Mouse (Mus musculus) heart, postnatal 36 days (tissue): ENCODE data around the gene Ugt2b1. TPM values are rescaled to one million over a fixed set of nuclear protein-coding genes. Genes with fewer than 3 reads are reported as not detected.
"Not testable (repeated sequence)": the region's sequence is repeated elsewhere in the genome, so short reads cannot be mapped to it uniquely, and the experiment has no call there.

ENCODE experiments used
- DNase-seq, 2 experiments: peaks; one replicate each; pipeline ENCODE4 v3.0.0; 2021 to 2022
- intact Hi-C: fragments of 180-260 bp; cut with DNase I; formaldehyde crosslinking; loops from one replicate; pipeline ENCODE4 v1.15.1; 2025
- total RNA-seq, 2 experiments: library from RNA; stranded (reverse); gene quantifications; 2 replicates each; pipeline ENCODE4 v1.2.3; 2021

Ugt2b1 gene
- not detected for total RNA-seq

DNA sequence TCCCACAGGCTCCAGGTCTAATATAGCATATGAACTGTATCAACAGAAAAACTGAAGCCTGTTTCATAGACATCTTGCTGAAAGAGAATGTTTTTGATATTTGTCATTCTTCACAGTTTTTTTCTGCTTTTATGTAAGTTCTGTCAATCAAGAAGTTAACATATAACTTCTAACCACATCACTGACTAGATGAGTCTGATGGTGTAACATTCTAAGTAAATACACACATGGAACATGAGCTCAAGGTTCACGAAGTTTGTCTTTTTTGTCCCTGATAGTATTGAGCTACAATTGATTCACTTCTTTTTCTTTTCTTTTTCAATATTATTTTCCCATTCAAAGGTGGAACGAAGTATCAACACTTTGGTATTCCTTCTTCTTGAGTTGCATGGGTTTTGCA, at the start of gene Ugt2b1:
Ugt2b1 (minus strand) TSS at position 105 of the 400 bp plus-strand sequence.
- no peak for DNase-seq
- intact Hi-C loops, result no loop called here

DNA sequence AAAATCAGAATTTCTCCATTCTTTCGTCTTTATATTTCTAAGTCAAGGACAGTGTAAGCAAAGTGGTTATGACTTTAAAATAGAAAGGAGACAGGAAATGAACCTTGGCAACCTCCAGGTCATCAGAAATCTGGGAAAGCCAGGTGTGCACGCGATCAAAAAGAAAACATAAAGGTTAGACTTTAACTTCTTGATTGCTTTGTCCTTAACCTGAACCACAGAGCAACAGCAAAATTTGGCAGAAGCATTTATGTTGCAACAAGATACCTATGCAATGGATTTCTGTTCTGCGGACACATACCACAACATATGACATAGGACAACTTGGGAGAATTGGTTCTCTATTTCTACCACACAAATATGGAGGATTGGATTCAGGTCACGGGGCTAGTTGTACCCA, 40.9 kb upstream of the Ugt2b1 start:
- DNase-seq, intact Hi-C loops: not testable (repeated sequence)

DNA sequence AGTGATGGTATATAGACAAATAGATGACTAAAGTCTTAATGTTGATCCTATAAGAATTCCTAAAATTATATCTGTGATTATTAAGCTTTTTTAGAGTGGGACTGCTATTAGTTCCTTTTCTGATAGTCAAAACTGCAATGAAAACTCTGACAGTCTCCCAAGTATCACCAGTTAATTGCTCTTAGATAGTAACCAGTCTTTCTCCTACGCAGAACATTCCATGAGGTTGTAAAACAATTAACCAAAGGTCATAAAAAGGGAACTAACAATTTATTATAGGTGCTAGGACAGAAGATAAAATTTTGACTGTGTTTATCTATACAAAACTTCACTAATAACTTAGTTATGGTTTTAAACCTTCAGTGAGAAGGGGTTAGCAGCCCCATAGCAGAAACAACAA, 36.5 kb upstream of the Ugt2b1 start:
- DNase-seq, intact Hi-C loops: not testable (repeated sequence)

DNA sequence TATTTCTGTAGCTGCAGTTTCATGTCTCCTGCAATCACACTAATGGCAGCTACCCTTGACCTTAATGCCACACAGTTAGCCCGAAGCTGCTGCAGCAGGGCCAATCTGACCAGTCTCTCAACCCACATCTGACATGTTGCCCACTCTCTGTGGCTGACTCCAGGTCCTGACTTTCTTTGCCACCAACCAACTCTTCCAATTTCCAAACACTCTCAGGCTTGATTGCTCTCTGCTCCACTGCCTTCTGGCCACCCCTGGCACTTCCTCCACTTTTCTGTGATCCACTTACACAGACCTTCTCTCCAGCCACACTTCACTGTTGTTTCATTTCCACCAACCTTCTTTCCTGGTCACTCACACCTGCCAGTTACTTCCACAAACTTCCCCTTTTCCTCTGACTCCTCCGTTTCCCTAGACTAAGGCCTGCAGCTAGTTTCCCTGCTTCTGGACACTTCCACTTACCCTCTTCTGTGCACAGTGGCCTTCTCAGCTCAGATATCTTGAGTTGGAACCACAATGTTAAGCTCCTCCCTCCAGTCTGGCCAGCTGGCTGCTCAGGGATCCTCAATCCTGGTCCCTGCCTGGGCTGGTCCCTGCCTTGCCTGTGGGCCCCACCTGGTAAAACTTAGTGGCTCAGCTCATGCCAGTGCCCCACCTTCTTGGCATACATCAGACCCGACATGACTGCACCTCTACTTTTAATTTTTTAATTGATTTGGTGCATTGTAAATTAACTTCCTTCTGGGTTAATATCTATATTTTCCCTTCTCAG, 35.4 kb upstream of the Ugt2b1 start:
- intact Hi-C loops, result no loop called here
- no peak for DNase-seq

DNA sequence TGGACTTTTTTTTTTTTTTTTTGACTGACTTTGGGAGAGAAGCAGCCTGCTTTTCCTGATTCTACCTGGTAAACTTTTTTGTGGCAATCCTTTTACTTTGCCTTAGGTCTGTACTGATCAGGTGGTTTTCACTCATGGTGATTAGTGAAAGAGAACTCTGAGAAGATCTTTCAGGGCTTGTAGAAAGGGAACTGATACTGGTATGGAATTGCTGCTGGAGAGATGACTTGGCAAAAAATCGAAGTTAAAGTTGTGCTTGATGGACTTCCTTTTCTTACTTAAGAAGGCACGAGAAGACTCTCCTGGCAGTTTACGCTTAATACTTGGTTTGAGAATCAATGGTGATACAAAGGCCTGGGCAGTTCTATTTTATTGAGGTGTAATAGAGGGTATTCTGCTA, 34.2 kb upstream of the Ugt2b1 start:
- DNase-seq, result no peak

DNA sequence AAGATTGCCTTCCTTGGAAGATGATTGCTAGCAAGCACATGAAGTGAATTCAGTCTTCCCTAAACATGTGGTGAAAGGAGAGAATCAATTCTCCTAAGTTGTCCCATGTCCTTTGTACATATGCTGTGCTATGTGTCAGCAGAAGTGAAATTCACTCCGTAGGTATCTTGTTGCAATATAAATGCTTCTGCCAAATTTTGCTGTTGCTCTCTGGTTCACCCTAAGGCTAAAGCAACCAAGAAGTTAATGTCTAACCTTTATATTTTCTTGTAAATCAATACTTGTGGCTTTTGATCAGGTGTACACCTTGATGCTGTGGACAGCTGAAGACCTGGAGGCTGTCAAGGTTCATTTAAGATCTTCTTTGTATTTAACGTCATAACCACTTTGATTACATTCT, 15.8 kb upstream of the Ugt2b1 start:
- DNase-seq, result no peak
- intact Hi-C loops, result no loop called here

More for the DNA sequence above, 34.2 kb upstream of the Ugt2b1 start:
- intact Hi-C loops, result no loop called here

DNA sequence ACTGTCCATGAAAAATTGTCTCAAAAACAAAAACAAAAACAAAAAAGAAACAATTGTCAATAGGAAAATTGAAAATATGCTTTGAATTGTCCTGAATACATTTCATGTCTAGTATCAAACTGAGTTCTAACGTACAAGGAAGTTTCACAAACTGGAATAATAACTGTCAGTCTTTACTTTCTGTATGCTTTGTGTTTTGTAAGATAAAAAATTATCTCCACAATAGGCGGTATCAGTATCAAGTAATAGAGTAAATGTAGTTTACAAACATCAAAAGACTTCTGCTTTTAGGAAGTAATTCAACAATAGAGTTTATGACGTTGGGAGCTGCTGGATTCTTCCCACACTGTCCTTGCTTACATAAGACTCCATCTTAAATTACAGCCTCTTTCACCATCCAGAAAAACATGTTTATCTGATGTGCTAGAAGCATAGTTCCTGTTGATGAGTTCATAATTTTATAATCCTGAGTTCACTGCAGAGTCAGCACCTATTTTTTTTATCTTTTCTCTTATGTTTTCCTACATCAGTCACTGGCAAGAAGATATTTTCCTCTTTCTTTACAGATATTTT, 5.6 kb downstream of the Ugt2b1 start:
- DNase-seq, result no peak
- intact Hi-C loops, result no loop called here

DNA sequence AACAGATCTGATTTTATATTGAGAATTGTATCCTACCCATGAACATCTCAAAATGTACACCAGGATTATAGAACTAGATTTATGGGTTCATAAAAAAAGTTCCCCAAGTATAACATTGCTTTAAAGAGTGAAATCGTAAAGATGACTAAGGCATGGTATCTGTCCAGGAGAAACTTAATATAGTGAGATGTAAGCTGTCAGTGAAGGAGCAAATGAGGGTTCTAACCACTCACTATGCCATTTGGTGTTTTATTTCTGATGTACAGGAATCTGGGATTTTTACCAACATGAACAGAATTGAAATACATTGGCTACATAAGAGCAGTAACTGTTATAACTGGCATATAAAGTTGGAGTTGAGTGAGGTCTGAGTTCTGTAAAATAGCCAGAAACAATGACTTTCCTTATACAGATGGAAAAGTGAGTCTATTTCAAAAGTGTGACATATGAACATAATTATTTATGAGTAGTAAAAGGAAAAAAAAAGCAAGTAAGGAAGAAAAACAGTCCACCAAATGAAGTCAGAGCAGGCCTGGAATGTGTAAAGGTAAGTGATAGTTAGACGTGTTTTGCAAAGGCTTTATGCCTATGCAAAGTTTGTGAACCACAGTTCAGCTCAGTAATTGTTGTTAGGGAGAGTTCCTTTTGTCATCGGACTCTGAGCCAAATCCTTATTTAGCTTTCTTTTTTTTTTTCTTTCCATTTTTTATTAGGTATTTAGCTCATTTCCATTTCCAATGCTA, 14.8 kb downstream of the Ugt2b1 start:
- intact Hi-C loops, result no loop called here

DNA sequence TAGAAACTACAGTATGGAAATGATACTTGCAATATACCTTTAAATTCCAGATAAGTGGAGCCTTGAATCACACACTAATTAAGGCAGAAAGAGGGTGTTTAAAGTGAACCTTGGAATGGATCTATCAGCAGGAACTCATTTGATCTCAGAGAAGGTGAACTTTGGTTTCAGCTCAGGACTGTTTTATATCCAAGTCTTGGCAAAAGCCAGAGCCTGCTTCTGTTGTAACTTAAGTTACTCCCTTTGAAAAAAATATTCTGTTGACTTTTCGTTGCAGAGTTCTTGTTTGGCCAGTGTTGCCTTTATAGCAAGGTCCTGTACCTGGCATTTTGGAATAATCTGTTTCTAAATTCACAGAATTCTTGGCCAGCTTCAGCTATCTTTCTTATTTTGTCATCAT, 15.6 kb downstream of the Ugt2b1 start:
- intact Hi-C loops, result no loop called here

More for the DNA sequence above, 14.8 kb downstream of the Ugt2b1 start:
- no peak for DNase-seq

DNA sequence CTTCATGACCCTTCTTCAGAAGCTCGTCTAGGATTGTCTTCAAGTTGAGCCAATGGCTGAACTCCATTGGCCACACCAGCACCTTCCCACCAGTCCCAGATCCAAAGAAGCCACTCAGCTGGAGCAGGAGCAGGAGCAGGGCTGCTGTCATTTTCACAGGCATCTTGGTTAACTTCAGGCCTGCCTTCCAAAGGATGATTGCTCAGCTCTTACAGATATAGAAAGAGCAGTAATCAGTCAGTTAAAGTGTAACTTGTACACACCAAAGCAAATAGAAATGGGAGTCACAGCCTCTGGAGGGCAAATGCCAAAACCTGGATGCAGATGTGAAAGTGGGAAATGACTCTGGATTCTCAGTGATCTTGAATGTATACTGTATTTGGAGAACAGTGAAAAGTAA, 19.6 kb downstream of the Ugt2b1 start, which contains the start of gene Ugt2b34:
Ugt2b34 (minus strand) TSS at position 180 of the 400 bp plus-strand sequence.
- intact Hi-C loops, result no loop called here
- no peak for DNase-seq

More for the DNA sequence above, 15.6 kb downstream of the Ugt2b1 start:
- no peak for DNase-seq

DNA sequence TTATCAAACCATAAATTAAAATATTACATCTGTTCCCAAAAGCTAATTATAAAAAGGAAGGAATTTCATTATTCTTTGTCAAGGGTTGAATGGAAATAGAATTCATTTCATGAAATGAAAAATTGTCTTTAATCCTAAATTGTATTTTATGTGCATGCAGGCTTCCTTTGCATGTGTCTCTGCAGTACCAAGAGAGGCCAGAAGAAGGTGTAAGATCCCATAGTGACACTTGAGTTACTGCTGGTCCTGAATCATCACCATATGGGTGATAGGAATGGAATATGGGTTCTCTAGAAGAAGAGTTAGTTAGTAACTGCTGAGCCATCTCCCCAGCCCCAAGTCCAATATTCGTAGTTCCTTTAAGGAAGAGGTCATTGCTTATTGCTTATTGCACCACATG, 36.4 kb downstream of the Ugt2b1 start:
- DNase-seq, result no peak
- intact Hi-C loops, result no loop called here

DNA sequence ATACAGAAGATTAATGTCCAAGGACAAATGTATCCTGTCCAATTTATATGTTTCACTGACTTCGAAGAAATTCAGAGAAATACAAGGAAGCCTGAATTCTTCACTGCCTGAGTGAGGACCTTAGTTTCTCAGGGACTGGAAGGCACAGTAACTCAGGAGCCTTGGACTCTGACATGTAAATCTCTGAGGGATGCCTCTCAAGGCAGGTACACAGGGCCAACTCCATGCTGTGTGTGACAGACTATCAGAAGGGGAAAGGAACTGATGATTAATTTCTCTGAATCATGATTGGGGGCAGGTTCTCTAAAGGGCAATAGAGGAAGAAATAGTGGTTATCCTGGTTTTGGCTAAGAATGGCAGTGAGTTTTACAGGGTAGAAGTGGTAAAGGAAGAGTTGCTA, 37.9 kb downstream of the Ugt2b1 start:
- intact Hi-C loops, result no loop called here
- DNase-seq, result no peak

DNA sequence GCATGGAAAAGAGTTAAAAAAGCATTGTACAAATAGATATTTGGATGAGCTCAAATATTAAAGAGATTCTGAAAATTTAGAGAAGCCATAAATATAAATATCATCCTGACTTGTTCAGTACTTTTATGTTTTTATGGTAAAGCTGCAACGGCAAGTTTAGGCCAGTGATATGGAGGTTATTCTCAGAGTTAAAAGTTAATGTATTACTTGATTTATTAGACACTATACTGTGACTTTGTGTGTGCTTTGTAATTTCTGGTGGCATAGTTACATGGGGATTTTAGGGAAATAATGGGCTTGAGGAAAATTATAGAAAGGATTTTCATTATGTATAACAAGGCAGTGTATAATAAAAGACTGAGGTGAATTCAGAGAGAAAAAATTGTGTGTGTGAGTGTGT, 39.2 kb downstream of the Ugt2b1 start:
- intact Hi-C loops, result no loop called here
- no peak for DNase-seq

DNA sequence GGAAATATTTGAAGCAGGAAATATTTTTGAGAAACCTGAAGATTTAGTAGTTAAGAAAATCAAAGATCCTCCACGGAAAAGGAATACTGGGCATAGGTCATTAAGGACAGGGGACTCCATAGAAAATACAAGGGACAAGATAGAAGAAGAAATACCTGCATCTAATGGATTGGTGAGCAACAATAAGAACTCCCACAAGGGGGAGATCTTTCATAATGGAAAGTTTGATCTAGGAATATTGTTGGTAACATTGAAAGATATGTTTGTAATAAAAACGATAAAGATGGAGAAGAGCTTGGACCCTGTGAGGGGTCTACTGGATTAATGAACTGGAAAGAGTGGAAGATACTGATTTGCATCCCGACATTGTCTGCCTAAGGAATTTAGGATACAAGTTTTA, 39.7 kb downstream of the Ugt2b1 start:
- no peak for DNase-seq
- intact Hi-C loops, result no loop called here

DNA sequence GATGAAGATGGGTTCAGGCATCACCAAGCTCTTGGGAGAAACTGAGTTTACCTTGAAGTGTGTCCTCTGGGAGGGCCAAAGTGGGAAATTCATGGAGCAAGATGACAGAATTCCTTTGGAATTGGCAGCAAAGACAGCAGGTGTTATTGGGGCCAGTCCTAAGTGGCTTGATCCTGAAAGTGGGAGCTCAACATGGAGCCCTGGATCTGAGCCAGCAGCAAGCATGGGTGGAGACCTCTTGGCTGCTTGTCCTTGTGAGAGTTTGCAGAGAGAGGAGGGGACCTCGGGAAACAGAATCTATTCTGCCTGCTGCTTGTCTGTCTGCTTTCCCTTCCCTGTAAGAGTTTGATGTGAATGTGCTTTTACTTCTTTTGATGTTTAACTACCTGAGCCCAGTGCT, 54.5 kb downstream of the Ugt2b1 start:
- DNase-seq, result no peak
- intact Hi-C loops, result no loop called here

Other genes starting within 250 kb of the Ugt2b1 start
- not detected for gene Tmprss11e, start 180.7 kb downstream of the Ugt2b1 start, total RNA-seq
- 10 to 100 TPM; 32.2 to 33.3 TPM for gene Ythdc1, start 122.3 kb downstream of the Ugt2b1 start, total RNA-seq
- not detected for gene Ugt2b34, start 19.6 kb downstream of the Ugt2b1 start, total RNA-seq
- gene Ugt2b35, start 74.3 kb upstream of the Ugt2b1 start, total RNA-seq, result not detected
- not detected for gene Ugt2b36, start 166.0 kb upstream of the Ugt2b1 start, total RNA-seq
- gene Ugt2b5, start 213.8 kb upstream of the Ugt2b1 start, total RNA-seq, result not detected